Mouse (Mus musculus): ENCODE data around the gene Cryga.

The Cryga gene

DNA sequence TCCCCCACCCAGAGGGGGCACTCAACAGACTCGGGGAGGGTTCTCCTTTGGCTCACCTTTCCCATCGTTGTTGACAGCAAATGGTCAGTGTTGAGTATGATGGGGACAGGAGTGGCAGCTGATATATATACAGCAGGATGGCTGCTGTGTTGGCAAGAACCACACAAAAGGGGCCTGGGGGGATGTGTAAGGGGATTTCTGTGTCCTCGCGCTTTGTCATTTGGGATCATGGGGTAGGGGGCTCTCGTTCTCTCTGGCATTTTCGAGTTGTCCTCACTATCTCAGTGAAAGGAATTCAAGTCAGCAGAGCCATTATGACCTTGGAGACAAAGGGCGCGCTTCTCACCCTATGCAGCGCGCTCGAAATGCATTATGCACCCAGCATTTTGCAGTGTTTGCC is at the start of gene Cryga:
Gene Cryga (minus strand): TSS at position 101 of the 400 bp plus-strand sequence.
- DNase-seq, result no peak

DNA sequence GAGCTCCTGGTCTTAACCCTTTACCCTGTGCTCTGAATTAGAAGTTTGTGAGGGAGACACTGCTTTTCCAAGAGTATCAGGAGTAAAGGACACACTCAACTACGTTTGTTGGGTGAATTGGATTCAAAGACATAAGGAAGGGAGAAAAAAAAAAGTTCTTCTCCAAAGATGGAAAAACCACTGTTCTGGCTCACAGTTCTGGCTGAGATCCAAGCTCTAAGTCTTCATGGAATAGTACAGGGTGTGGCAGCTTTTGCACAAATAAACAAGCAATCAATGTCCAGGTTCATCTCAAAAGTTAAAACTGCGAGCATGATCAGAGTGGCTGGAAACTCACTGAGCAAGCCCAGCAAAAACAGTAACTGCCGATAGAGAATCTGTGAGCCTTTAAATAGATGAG is 44.8 kb upstream of the Cryga start:
- DNase-seq, result no peak

DNA sequence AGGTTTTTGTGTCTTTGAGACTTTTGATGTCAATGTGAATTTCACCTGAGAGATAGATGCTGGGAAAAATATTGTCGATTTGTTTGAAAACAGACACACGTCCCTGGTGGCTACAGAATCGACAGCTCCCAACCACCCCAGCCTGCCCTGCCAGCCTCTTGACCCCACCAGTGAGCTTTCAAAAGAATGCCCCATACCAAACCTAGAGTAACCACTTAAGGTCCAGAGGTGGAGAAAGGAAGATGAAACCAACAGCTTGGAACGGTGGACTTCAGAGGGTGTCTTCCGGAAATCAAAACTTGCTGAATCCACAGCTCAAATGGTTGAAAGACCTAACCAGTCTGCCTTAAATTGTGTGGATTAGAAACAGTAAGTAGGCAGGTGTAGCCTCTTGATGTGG is 44.2 kb upstream of the Cryga start:
- DNase-seq, result no peak

DNA sequence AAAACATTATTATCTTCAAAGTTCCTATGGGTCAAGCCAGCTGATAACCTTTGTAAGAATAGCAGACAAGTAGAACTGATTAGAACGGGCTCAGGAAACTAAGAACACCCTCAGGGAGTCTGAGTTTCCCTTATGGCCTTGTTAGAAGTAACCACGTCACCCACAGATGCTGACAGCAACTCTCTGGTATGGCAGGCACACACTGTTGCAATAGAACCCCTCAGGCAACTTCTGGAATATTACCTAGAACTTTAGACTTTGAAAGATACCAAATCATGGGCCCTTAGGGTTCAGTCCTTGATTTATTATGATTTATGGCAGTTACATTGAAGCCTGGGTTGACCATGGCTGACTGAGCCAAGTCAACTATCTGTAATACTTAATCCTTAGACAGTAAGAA is 43.4 kb upstream of the Cryga start:
- no peak for DNase-seq

DNA sequence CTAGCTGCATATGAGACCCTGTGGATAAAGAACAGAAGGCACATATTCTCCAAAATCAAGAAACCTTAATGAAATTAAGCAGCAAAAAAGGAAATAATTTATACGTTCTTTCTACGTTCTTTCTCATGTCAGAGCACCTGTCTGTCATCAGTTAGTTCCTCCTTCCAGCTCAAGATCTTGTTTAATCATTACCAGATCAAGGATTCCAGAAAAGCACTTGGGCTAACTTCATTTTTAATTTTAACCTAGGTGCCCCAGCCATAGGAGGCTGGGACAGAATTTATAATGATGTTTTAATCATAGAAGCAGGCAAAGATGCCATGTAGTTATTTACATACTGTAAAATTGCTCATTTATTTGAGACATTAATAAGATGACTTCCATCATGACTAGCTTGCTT is 41.6 kb upstream of the Cryga start:
- DNase-seq, result no peak

DNA sequence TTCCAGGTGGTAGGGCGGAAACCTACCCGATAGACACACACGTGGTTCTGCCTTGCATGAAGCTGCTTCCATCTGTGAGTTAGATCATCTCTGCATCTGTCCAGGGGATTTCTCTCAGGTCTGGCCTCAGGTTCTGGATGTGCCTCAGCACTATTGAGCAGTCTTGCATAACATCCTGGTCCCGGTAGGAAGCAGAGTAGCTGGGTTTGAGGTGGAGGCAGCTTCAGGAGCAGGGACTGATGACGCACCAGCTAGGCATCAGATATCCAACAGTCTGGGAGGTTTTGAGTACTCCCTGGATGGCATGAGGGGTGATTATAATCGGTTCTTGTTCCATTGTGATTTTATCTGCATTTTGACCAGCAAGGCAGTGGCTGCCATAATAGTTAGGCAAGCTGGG is 34.4 kb upstream of the Cryga start:
- DNase-seq, result no peak

DNA sequence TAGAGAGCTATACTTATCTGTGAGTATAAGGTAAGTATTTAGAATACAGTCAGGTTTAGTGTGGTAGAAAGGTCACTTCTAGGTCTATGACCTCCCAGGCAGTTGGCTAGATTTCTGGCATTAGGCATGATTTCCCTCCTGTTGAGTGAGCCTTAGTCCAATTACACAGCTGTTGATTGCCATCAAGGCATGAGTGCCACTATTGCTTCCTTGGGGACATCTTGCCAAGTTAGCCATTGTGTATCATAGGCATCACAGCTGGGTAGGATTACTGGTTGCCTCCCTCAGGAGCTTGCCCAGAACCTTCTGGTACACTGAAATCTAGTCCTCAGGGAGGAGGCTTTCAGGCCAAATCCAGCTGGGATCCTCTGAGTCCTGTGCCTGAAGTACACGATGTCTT is 29.7 kb upstream of the Cryga start:
- DNase-seq, result no peak

DNA sequence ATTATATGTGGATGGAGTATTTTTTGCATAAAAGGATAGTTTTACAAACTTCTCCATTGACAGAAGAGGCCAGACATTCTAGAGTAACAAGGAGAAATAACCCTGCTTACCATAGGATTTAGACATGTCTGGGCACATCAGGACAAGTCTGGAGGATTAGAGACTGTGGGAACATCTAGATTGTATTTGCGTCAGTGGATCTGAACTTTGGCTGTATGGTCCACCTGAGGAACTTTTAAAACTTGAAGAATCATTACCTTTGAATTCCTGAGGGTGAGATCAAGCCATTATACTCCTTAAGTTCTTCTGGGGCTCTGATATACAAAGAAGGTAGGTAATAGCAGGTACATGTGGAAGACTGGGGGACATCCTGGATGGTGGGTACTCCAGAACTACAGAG is 28.5 kb upstream of the Cryga start:
- no peak for DNase-seq

DNA sequence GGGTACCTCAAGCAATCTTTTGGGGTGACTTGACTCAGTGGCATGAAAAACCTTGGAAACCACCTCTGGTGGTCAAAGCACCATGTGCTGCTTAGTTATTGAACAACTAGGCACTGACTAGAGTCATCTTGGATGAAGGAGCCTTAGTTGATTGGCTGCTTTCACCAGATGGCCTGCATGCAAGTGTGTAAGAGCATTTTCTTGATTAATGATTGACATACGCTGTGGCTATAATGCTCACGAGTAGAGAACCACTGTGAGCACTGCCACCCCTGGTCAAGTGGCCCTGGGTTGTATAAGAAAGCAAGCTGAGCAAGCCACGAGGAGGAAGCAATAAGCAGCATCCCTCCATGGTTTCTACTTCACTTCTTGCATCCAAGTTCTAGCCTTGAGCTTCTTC is 27.1 kb upstream of the Cryga start:
- no peak for DNase-seq

DNA sequence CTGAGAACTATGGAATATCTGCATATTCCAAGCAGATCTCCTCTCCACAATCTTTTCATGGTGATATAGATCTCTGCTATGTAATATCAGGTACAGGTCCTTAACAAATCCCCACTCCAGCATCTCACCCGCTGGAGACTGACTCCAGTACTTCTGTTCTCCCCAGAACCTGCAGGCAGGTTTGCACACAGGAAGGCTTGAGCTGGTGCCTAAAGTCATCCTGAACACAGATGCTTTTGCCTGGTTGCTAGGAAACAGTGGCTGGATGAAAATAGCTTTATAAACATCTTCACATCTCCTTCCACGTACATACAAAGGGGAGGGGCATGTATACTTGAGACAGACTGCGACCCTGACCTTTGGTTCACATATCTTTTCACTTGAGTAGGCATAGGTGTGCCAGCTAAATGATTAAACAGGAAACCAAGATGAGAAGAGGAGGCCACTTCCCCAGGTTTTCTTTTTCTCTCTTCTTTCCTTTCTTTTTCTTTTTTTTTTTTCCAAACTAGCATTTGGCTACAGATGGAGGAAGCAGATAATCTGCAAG is 26.5 kb upstream of the Cryga start:
- no peak for DNase-seq

DNA sequence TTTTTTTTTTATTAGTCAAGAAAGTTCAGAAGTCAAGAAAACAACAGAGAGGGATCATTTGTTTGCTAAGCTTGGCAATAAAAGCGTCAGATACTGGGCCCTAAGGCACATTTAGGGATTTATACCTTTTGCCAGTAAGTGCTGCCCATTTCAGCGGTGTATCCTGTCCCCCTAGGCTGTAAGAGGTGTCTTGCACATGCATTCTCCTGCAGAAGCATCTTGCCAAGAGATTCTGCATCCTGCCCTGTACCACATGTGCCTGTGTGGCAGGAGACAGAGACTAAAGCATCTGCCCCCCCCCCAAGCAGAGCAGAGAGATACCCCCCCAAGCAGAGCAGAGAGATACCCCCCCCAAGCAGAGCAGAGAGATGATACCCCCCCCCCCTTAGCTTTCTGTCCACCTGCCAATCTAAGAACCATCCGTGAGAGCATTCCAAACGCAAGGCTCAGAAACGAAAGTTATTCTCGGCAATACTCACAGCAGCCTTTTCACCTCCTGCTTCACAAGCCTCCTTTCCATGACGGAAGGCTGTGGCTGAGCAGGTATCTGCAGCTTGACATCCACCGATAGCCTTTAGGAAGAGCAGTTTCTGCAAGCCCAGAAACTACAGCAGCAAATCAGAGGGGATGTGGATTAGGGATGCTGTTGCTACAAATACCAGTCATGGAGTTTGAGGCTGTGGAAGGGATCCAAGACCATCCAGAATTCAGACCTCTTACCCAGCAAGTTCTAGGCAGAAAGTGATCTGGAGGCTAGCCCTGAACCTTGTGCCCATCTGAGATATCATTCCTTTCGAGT is 19.6 kb upstream of the Cryga start, which contains the start of gene D630023F18Rik:
Gene D630023F18Rik (minus strand): TSS at position 641 of the 799 bp plus-strand sequence.
- DNase-seq, result no peak

DNA sequence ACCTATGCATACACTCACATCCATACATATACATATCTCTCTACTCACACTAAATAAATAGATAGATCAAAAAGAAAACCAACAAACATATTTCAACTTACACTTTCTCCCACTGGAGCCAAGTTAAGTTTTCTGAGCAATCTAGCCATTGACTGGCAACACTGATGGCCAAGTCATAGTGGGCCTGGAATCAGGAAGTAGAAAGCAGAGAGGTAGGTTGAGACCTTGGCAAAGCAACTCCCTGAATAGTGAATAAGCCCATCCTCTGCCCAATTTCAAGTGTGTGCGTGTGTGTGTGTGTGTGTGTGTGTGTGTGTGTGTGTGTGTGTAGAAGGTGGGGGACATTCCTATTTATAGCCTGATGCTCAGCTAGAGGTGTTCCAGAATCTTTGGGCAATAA is 16.3 kb upstream of the Cryga start, which contains the start of gene Gm28845:
Gene Gm28845 (minus strand): TSS at position 121 of the 400 bp plus-strand sequence.
- DNase-seq, result no peak

DNA sequence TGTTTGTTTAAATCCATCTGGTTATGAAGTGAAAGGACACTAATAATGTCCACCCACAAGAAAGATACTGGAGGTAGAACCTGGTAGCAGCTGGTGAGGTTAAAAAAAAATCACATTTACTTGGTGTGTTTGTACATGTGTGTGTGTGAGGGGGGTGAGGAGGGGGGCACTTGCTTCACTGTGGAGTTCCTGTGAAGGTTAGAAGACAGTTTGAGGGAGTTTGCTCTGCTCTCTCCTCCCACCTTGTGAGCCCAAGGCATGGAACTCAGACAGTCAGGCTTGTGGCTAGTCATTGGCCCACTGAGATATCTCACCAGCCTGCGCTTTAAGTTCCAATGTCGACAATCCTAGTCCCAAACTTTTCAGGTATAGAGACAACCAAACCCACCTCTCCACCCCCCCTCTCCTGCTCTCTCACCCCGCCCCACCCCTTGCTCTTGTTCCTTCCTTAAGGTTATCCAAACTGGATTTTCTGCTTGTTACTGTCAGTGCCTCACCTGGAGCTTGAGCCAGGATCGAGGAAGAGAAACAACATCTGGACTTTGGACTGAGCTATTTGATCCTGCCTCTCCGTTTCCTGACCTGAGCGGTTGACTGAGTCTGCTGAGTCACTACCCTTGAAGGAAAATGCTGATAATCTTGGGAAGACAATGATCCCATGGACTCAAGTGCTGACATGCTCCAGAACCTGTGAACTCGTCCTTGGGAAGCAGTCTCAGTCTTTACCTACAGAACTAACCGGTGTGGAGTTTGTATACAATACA is 15.2 kb upstream of the Cryga start:
- DNase-seq, result no peak

DNA sequence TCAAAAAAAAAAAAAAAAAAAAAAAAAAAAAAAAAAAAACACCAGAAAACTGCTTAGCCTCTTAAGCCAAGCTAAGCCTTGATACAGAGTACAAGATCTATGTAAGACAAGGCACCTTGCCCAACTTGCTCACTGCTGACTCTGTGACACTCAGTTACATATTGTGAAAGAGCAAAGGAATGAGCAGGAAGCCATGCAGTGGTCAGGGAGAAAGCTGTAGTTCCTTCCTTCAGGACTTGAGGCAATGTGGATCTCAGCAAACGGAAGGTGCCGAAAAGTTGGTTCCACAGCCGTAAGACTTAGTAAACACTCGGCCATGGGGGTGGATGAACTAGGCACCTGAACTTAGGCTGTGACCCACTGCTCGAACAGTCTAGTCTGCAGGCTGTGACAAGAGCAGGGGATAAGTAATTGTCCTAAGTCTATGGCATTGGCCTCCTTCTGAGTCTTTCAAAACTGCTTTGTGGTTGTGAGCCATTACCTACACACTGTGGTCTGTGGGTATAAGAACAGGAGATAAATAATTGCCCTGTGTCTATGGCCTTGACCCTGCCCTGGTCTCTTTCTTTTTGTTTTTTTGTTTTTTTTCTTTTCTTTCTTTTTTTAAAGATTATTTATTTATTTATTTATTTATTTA is 10.5 kb upstream of the Cryga start:
- no peak for DNase-seq

DNA sequence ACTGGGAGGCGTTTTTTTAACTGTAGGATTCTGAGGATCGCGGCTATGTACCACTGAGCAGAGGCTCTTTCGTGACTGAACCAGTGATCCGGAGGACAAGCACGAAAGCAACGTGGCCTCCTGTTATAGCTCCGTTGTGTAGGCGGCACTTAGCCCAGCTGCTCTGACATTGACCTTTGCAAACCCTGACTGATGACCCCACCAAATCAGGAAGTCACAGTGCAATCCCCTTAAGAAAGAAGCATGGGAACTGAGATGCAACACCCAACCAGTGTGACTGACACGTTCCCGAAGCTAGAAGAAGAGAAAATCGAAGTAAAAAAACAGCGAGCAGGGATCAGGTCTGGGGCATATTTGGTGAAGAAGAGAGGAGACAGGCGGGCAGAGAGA is 9.6 kb upstream of the Cryga start:
- DNase-seq, result no peak

DNA sequence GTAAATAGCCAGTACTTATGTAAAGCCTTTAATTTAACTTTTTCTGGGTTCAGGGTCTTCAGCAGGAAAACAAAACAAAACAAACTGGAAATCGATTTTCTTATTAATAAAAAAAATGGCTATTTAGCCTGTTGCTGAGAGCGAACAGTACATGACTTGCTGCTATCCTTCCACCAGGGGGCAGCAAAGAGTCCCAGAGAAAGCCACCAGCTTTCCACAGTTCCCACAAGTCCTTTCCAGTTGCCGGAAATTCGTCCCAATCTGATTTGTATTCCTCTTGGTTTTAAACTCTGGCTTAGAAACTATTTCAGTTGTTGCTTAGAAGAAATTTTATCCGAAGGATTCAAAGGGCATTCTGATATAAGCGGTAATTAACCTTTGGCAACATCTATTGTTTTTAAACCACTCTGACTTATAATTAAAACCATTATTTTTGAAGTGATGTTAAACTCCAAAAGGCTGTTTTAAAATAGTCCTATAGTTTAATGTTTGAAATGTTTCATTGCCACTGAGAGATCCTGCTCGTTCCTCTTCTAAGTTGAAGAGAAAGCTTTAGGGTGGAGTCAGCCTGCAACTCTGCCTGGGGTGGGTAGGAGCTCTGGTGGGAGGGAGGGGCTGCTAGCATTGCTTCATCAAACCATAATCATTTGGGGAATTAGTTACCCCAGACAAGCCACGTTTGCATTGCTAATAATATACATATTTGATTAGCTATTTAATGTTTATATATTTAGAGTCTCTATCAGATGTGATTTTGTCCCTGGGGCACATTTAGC is 9.0 kb upstream of the Cryga start:
- peak; percentile 91 for DNase-seq

DNA sequence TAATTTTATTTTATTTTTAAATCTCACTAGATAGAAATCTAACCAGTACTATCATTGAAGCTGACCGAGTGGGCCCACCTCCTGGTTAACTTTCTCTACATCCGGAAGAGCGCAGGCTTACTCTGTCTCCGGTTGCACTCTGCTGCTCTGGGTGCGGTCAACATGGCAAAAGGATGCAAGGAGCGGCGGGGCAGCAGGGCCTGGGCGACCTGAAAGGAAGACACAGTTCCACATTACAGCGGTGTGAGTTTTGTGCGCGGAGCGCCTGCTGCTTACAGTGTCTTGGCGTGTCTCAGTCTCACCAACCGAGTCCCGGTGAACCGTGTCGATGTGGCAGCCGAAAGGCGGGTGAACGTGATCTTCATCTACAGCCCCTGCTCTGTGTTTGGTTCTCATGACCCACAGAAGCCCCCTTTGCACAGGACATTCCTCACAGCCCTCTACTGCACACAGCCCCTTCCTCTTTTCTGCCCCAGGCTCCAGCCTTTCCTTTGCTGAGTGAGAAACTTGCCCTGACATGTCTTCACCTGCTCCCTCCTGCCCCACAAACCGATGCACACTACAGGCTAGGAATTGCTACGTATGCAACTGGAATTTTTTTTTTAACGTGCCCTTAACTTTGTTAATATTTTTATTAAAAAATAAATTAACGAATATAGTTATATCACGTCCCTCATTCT is 6.7 kb upstream of the Cryga start:
- no peak for DNase-seq

DNA sequence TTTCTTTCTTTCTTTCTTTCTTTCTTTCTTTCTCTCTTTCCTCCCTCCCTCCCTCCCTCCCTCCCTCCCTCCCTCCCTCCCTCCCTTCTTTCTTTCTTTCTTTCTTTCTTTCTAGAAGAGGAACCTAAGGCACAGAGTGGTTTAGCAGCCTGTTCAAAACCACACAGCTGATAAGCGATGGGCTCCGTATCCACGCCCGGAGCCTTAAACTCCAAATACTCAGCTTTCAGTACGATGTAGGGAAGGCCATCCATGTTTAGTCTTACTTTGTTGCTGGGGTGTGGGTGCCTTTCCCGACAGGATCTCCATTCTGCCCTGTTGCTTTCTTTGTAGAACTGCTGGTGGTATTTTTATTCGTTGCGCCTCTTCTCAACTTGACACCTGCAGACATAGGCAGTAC is 6.0 kb upstream of the Cryga start:
- DNase-seq, result no peak

DNA sequence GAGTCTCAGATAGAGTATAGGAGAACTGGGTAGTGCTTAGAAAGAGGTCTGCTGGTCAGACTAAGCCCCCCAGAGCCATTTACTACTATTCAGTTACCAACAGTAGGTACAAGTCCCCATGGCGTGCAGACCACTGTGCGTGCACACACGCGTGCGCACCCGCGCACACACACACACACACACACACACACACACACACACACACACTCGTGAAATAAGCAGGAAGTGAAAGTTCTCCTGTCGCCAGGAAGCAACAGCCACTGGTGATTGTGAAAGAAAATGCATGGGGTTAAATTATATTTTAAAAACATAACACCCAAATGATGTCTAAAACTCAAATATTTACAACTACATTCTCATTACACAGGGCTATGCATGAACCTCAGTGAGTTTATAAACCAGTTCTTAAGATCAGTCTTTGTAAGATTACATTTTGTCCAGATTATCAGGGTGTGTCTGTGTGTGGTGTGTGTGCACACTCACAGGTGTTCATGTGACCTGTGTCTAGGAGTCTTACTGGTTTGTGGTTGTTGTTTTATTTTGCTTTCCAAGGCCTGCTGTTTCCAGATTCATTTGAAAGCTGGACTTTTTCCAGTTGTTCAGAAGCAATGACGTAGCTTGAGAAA is 4.6 kb upstream of the Cryga start:
- no peak for DNase-seq

DNA sequence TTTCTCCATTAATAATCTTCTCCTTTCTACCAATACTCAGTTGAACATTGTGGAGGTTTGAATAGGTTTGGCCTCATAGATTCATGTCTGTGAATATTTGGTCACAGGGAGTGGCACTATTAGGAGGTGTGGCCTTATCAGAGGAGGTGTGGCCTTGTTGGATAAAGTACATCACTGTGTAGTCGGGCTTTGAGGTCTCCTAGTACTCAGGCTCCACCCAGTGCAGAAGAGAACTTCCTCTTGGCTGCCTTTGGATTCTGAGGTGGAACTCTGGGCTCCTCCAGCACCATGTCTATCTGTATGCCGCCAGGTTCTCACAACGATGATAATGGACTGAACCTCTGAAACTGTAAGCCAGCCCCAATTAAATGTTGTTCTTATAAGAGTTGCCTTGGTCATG is 6.2 kb downstream of the Cryga start:
- no peak for DNase-seq

DNA sequence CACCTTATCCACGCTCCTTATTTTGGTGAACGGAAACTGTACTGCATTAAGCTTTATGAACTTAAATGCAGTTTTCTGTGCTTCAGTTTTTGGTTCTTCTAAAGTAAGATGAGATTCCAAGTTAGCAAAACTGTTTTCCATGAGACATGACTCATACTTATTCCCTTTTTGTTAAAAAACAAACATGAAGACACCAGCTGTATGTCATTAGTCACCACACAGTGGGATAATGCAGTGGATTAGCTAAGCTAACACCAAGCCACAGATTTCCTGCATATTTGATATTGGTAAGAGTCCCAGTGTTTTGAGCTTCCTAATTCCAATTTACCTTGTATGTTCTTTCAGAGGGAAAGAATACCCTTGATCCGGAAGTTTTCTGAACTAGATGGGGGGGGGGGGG is 11.6 kb downstream of the Cryga start:
- DNase-seq, result no peak

DNA sequence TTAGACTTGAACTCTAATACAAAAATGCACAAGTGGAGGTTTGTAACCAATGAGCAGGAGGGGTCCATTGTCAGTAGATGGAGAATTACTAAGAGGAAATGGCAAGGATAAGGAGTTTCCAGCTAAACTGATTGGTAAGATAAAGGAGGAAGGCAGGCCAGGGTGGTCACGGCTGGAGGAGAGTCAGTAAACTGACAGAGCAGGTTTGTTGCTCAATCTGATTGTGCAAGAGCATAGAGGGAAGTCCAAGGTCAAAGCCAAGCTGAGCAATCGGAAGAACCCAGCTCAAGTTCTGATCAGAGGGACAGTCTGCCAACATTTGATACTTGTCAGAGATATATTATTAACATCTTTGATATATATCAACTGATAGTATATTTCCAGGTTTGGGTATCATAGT is 12.8 kb downstream of the Cryga start:
- DNase-seq, result no peak

All from embryo, embryonic 11 days (tissue).